Mouse (Mus musculus): ENCODE measurements around the gene Rbms3. TPM values are rescaled to one million over a fixed set of nuclear protein-coding genes. Genes with fewer than 3 reads are reported as not detected.

Gene Rbms3
- polyA plus RNA-seq, 1 experiment from 2014 or later = 41.2 TPM

- Histone ChIP-seq H3K4me1 (ENCODE audit: control insufficient read depth, insufficient read depth, low read length) (no peaks in the 10 kb centered on the region), H3K27me3 (ENCODE audit: control insufficient read depth, insufficient read depth, low read length) (no peaks in the 10 kb centered on the region), H3K36me3 (ENCODE audit: control insufficient read depth, insufficient read depth, low read length) (no peaks in the 10 kb centered on the region), H3K4me3 (ENCODE audit: low read depth, low read length) (no peak overlapping the region), H3K27ac (ENCODE audit: low read depth, low read length) (no peak overlapping the region), H3K9ac (ENCODE audit: low read depth, low read length) (no peak overlapping the region), H3K9me3 (replicated peaks; ENCODE audit: control insufficient read depth, low read length) (no peaks in the 10 kb centered on the region), H3K4me2 (no peak overlapping the region)
- no peak for ATAC-seq (replicated peaks; ENCODE audit: insufficient number of reproducible peaks, low FRiP score, low TSS enrichment)
- WGBS (ENCODE audit: insufficient replicate concordance) = 59% methylated on average over 2 of the region's 2 CpGs
Measured at GRCm38 (mm10) chr9:117435856-117436255, 193.9 kb downstream of the Rbms3 start.

GRCm38 (mm10) chr9:117430670-117431069 lies 199.0 kb downstream of the Rbms3 start:
- Histone ChIP-seq H3K36me3 (ENCODE audit: control insufficient read depth, insufficient read depth, low read length) (no peaks in the 10 kb centered on the region), H3K27me3 (ENCODE audit: control insufficient read depth, insufficient read depth, low read length) (no peaks in the 10 kb centered on the region), H3K27ac (ENCODE audit: low read depth, low read length) (no peak overlapping the region), H3K4me3 (ENCODE audit: low read depth, low read length) (no peak overlapping the region), H3K9ac (ENCODE audit: low read depth, low read length) (no peak overlapping the region), H3K4me1 (ENCODE audit: control insufficient read depth, insufficient read depth, low read length) (no peaks in the 10 kb centered on the region), H3K9me3 (replicated peaks; ENCODE audit: control insufficient read depth, low read length) (no peaks in the 10 kb centered on the region), H3K4me2 (no peak overlapping the region)
- WGBS (ENCODE audit: insufficient replicate concordance) = 97% methylated on average over 2 of the region's 2 CpGs
- no peak for ATAC-seq (replicated peaks; ENCODE audit: insufficient number of reproducible peaks, low FRiP score, low TSS enrichment)

- Histone ChIP-seq H3K27me3 (ENCODE audit: control insufficient read depth, insufficient read depth, low read length) (no peaks in the 10 kb centered on the region), H3K4me2 (no peak overlapping the region), H3K9ac (ENCODE audit: low read depth, low read length) (no peak overlapping the region), H3K36me3 (ENCODE audit: control insufficient read depth, insufficient read depth, low read length) (no peaks in the 10 kb centered on the region), H3K9me3 (replicated peaks; ENCODE audit: control insufficient read depth, low read length) (no peaks in the 10 kb centered on the region), H3K4me1 (ENCODE audit: control insufficient read depth, insufficient read depth, low read length) (no peaks in the 10 kb centered on the region), H3K4me3 (ENCODE audit: low read depth, low read length) (no peak overlapping the region), H3K27ac (ENCODE audit: low read depth, low read length) (no peak overlapping the region)
- 83% methylated on average over 7 of the region's 7 CpGs for WGBS (ENCODE audit: insufficient replicate concordance)
- ATAC-seq (replicated peaks; ENCODE audit: insufficient number of reproducible peaks, low FRiP score, low TSS enrichment) = no peak
Measured at GRCm38 (mm10) chr9:117429217-117430105, 200.3 kb downstream of the Rbms3 start.

GRCm38 (mm10) chr9:117423259-117423658 lies 206.5 kb downstream of the Rbms3 start:
- Histone ChIP-seq H3K4me2 (no peak overlapping the region), H3K9ac (ENCODE audit: low read depth, low read length) (no peak overlapping the region), H3K4me1 (ENCODE audit: control insufficient read depth, insufficient read depth, low read length) (no peaks in the 10 kb centered on the region), H3K4me3 (ENCODE audit: low read depth, low read length) (no peak overlapping the region), H3K27me3 (ENCODE audit: control insufficient read depth, insufficient read depth, low read length) (no peaks in the 10 kb centered on the region), H3K27ac (ENCODE audit: low read depth, low read length) (no peak overlapping the region), H3K36me3 (ENCODE audit: control insufficient read depth, insufficient read depth, low read length) (no peaks in the 10 kb centered on the region), H3K9me3 (replicated peaks; ENCODE audit: control insufficient read depth, low read length) (no peaks in the 10 kb centered on the region)
- WGBS (ENCODE audit: insufficient replicate concordance) = 73% methylated on average over 5 of the region's 5 CpGs
- ATAC-seq (replicated peaks; ENCODE audit: insufficient number of reproducible peaks, low FRiP score, low TSS enrichment) = no peak

GRCm38 (mm10) chr9:117419874-117420485 lies 209.7 kb downstream of the Rbms3 start:
- ATAC-seq (replicated peaks; ENCODE audit: insufficient number of reproducible peaks, low FRiP score, low TSS enrichment) = no peak
- no peak overlapping the region for H3K4me3 ChIP-seq (ENCODE audit: low read depth, low read length)
- no peaks in the 10 kb centered on the region for H3K4me1 ChIP-seq (ENCODE audit: control insufficient read depth, insufficient read depth, low read length)
- no peak overlapping the region for H3K27ac ChIP-seq (ENCODE audit: low read depth, low read length)
- H3K9ac ChIP-seq (ENCODE audit: low read depth, low read length) = no peak overlapping the region
- 75% methylated on average over 8 of the region's 8 CpGs for WGBS (ENCODE audit: insufficient replicate concordance)
- no peaks in the 10 kb centered on the region for H3K36me3 ChIP-seq (ENCODE audit: control insufficient read depth, insufficient read depth, low read length)
- H3K4me2 ChIP-seq = no peak overlapping the region
- no peaks in the 10 kb centered on the region for H3K27me3 ChIP-seq (ENCODE audit: control insufficient read depth, insufficient read depth, low read length)
- no peaks in the 10 kb centered on the region for H3K9me3 ChIP-seq (replicated peaks; ENCODE audit: control insufficient read depth, low read length)

GRCm38 (mm10) chr9:117413181-117413580 lies 216.5 kb downstream of the Rbms3 start:
- H3K27me3 ChIP-seq (ENCODE audit: control insufficient read depth, insufficient read depth, low read length) = no peaks in the 10 kb centered on the region
- H3K9me3 ChIP-seq (replicated peaks; ENCODE audit: control insufficient read depth, low read length) = no peaks in the 10 kb centered on the region
- no peaks in the 10 kb centered on the region for H3K36me3 ChIP-seq (ENCODE audit: control insufficient read depth, insufficient read depth, low read length)
- WGBS (ENCODE audit: insufficient replicate concordance) = 48% methylated on average over 3 of the region's 3 CpGs
- no peaks in the 10 kb centered on the region for H3K4me1 ChIP-seq (ENCODE audit: control insufficient read depth, insufficient read depth, low read length)
- H3K9ac ChIP-seq (ENCODE audit: low read depth, low read length) = no peak overlapping the region
- no peak overlapping the region for H3K27ac ChIP-seq (ENCODE audit: low read depth, low read length)
- H3K4me2 ChIP-seq = no peak overlapping the region
- H3K4me3 ChIP-seq (ENCODE audit: low read depth, low read length) = no peak overlapping the region
- no peak for ATAC-seq (replicated peaks; ENCODE audit: insufficient number of reproducible peaks, low FRiP score, low TSS enrichment)

GRCm38 (mm10) chr9:117412584-117412983 lies 217.1 kb downstream of the Rbms3 start:
- no peaks in the 10 kb centered on the region for H3K27me3 ChIP-seq (ENCODE audit: control insufficient read depth, insufficient read depth, low read length)
- H3K4me3 ChIP-seq (ENCODE audit: low read depth, low read length) = no peak overlapping the region
- no peak overlapping the region for H3K4me2 ChIP-seq
- H3K9me3 ChIP-seq (replicated peaks; ENCODE audit: control insufficient read depth, low read length) = no peaks in the 10 kb centered on the region
- no peak overlapping the region for H3K9ac ChIP-seq (ENCODE audit: low read depth, low read length)
- no peak overlapping the region for H3K27ac ChIP-seq (ENCODE audit: low read depth, low read length)
- no peaks in the 10 kb centered on the region for H3K36me3 ChIP-seq (ENCODE audit: control insufficient read depth, insufficient read depth, low read length)
- ATAC-seq (replicated peaks; ENCODE audit: insufficient number of reproducible peaks, low FRiP score, low TSS enrichment) = no peak
- 79% methylated on average over 2 of the region's 2 CpGs for WGBS (ENCODE audit: insufficient replicate concordance)
- no peaks in the 10 kb centered on the region for H3K4me1 ChIP-seq (ENCODE audit: control insufficient read depth, insufficient read depth, low read length)

GRCm38 (mm10) chr9:117404621-117405020 lies 225.1 kb downstream of the Rbms3 start:
- Histone ChIP-seq H3K4me3 (ENCODE audit: low read depth, low read length) (no peak overlapping the region), H3K27me3 (ENCODE audit: control insufficient read depth, insufficient read depth, low read length) (no peaks in the 10 kb centered on the region), H3K4me1 (ENCODE audit: control insufficient read depth, insufficient read depth, low read length) (0 out of 2 replicates have a peak, but pooled peaks cover 3% of the 10 kb centered on the region), H3K27ac (ENCODE audit: low read depth, low read length) (no peak overlapping the region), H3K9me3 (replicated peaks; ENCODE audit: control insufficient read depth, low read length) (no peaks in the 10 kb centered on the region), H3K36me3 (ENCODE audit: control insufficient read depth, insufficient read depth, low read length) (no peaks in the 10 kb centered on the region), H3K9ac (ENCODE audit: low read depth, low read length) (no peak overlapping the region), H3K4me2 (no peak overlapping the region)
- ATAC-seq (replicated peaks; ENCODE audit: insufficient number of reproducible peaks, low FRiP score, low TSS enrichment) = no peak
- WGBS (ENCODE audit: insufficient replicate concordance) = 67% methylated on average over 4 of the region's 4 CpGs

All from heart, embryonic 11.5 days (tissue).